Mouse (Mus musculus): Measurements from ENCODE around the gene Plekhm1. TPM values are rescaled to one million over a fixed set of nuclear protein-coding genes. Genes with fewer than 3 reads are reported as not detected.

The Plekhm1 gene
- polyA plus RNA-seq, 1 experiment, result 16.5 TPM

DNA sequence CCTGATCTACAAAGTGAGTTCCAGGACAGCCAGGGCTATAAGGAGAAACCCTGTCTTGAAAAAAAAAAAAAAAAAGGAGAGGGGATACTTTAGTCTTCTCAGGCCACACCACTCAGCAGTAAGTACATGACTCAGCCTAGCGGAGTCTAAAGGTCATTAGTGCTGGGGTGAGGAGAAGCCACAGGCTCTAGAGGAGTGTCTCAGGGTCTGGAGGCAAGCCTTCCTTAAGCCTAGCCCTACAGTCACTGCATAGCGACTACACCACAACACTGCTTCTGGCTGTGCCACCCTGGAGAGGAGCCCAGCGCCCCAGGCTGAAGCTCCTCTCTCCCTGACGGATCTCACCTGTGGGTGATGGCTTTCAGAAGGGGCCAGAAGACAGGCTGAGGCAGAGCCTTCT lies 15.8 kb downstream of the Plekhm1 start:
- no peak overlapping the region for H3K27ac ChIP-seq (ENCODE audit: insufficient read depth, low read length)
- no peaks in the 10 kb centered on the region for H3K4me1 ChIP-seq (ENCODE audit: control insufficient read depth, insufficient read depth, low read length)
- TF ChIP-seq CTCF (IDR thresholded peaks at IDR 0.05; ENCODE audit: extremely low read depth, insufficient read depth, low read length) (no peak), POLR2A (IDR thresholded peaks at IDR 0.05; ENCODE audit: extremely low read depth, insufficient read depth, low read length) (no peak)
- H3K4me3 ChIP-seq (ENCODE audit: insufficient read depth, low read length), result no peak overlapping the region

- Histone ChIP-seq H3K4me3 (ENCODE audit: insufficient read depth, low read length) (no peak overlapping the region), H3K27ac (ENCODE audit: insufficient read depth, low read length) (no peak overlapping the region), H3K4me1 (ENCODE audit: control insufficient read depth, insufficient read depth, low read length) (no peaks in the 10 kb centered on the region)
- TF ChIP-seq POLR2A (IDR thresholded peaks at IDR 0.05; ENCODE audit: extremely low read depth, insufficient read depth, low read length) (no peak), CTCF (IDR thresholded peaks at IDR 0.05; ENCODE audit: extremely low read depth, insufficient read depth, low read length) (no peak)
Measured at GRCm38 (mm10) chr11:103396236-103396635, 16.3 kb downstream of the Plekhm1 start.

DNA sequence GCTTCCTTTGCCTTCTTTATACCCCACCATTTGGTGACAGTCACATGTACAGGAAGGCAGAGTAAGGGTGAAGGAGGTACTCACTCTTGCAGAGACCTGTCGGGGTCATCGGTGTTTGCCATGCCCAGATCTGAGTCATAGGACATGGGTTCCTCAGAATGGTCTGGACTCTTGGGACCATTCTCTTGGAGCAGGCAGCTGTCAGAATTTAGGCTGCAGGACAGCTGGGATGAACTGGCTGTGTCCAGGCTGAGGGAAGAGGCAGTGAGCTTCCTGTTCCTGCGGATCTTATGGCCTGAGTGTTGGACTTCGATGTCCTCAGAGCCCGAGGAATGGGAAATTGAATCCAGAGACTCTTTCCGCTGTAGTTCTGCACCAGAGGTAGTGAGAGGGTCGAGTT lies 17.9 kb downstream of the Plekhm1 start:
- Histone ChIP-seq H3K4me1 (ENCODE audit: control insufficient read depth, insufficient read depth, low read length) (no peaks in the 10 kb centered on the region), H3K27ac (ENCODE audit: insufficient read depth, low read length) (no peak overlapping the region), H3K4me3 (ENCODE audit: insufficient read depth, low read length) (no peak overlapping the region)
- TF ChIP-seq POLR2A (IDR thresholded peaks at IDR 0.05; ENCODE audit: extremely low read depth, insufficient read depth, low read length) (no peak), CTCF (IDR thresholded peaks at IDR 0.05; ENCODE audit: extremely low read depth, insufficient read depth, low read length) (no peak)

DNA sequence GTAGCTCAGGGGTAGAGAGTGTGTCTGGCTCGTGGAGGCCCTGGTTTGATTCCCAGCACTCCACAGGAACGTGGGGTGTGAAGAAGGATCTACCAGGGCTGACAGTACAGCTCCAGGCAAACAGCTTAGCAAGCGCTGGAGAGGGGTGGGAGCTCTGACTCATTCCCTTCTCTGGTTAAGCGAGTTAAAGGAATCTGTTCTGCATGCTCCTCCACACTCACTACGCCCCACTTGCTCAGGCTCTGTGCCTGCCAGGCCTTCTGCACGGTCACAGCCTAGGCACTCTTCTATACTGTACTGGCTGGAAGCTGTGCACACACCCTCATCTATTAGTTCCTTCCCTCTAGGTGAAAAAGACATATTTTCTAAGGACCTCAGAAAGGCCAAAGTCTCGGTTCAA lies 18.5 kb downstream of the Plekhm1 start:
- Histone ChIP-seq H3K4me1 (ENCODE audit: control insufficient read depth, insufficient read depth, low read length) (no peaks in the 10 kb centered on the region), H3K4me3 (ENCODE audit: insufficient read depth, low read length) (no peak overlapping the region), H3K27ac (ENCODE audit: insufficient read depth, low read length) (no peak overlapping the region)
- TF ChIP-seq CTCF (IDR thresholded peaks at IDR 0.05; ENCODE audit: extremely low read depth, insufficient read depth, low read length) (no peak), POLR2A (IDR thresholded peaks at IDR 0.05; ENCODE audit: extremely low read depth, insufficient read depth, low read length) (no peak)

DNA sequence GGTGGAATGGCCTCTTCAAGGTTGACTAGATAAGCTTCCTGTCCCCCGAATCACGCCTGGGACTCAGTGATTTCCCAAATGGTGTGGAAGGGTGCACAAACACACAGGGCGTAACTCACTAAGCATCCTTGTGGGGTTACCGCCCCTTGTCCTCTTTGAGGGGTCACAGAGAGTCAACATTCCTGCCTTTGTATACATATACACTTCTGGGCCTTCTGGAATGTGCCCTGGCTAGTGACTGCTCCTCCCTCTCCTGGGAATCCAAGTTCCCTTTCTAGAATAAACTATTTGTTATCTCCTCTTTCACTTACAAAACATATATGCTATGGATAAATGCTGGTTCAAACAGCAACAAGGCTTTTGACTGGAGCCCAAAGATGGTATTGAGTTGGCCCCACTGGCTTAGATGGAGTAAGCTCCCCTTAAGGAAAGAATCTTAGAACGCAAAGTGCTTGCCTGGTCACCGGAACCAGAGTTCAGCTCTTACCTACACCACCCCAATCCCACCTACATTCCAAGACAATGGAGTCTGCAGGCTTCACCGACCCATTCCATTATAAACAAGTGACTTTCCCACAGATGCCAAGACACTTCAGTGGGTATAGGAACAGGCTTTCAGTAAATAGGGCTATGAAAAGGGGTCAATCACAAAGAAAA lies 24.5 kb downstream of the Plekhm1 start:
- TF ChIP-seq POLR2A (IDR thresholded peaks at IDR 0.05; ENCODE audit: extremely low read depth, insufficient read depth, low read length), result no peak
- no peak for TF ChIP-seq CTCF (IDR thresholded peaks at IDR 0.05; ENCODE audit: extremely low read depth, insufficient read depth, low read length)
- peaks cover 3% of the 10 kb centered on the region; the same call in 1 of the 2 replicates for H3K4me1 ChIP-seq (ENCODE audit: control insufficient read depth, insufficient read depth, low read length)
- no peak overlapping the region for H3K27ac ChIP-seq (ENCODE audit: insufficient read depth, low read length)
- H3K4me3 ChIP-seq (ENCODE audit: insufficient read depth, low read length), result no peak overlapping the region

DNA sequence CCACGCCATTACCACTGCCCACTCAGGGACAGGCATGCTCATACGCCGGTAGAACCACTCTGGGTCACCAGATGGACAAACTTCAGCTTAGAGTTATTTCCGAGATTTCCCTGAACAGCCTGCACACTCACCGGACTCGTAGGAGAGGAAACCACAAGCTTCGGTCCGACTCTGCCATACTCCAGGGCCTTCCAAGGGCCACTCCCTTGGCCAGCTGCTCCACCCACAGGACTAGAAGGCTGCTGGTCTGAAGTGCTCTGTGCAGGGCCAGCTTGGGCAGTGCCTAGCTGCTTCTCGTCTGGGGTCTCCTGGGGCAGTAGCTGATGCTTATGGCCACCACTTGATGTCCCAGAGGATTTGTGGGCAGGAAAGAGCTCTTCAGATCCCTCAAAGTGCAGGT lies 25.7 kb downstream of the Plekhm1 start:
- TF ChIP-seq CTCF (IDR thresholded peaks at IDR 0.05; ENCODE audit: extremely low read depth, insufficient read depth, low read length) (no peak), POLR2A (IDR thresholded peaks at IDR 0.05; ENCODE audit: extremely low read depth, insufficient read depth, low read length) (no peak)
- Histone ChIP-seq H3K27ac (ENCODE audit: insufficient read depth, low read length) (no peak overlapping the region), H3K4me3 (ENCODE audit: insufficient read depth, low read length) (no peak overlapping the region), H3K4me1 (ENCODE audit: control insufficient read depth, insufficient read depth, low read length) (peaks cover 6% of the 10 kb centered on the region)

GRCm38 (mm10) chr11:103381956-103382613 lies 30.4 kb downstream of the Plekhm1 start:
- no peak overlapping the region for H3K4me3 ChIP-seq (ENCODE audit: insufficient read depth, low read length)
- TF ChIP-seq POLR2A (IDR thresholded peaks at IDR 0.05; ENCODE audit: extremely low read depth, insufficient read depth, low read length), result no peak
- no peak for TF ChIP-seq CTCF (IDR thresholded peaks at IDR 0.05; ENCODE audit: extremely low read depth, insufficient read depth, low read length)
- H3K27ac ChIP-seq (ENCODE audit: insufficient read depth, low read length), result 0 out of 2 replicates have a peak overlapping the region, but pooled peaks have one; percentile 12

DNA sequence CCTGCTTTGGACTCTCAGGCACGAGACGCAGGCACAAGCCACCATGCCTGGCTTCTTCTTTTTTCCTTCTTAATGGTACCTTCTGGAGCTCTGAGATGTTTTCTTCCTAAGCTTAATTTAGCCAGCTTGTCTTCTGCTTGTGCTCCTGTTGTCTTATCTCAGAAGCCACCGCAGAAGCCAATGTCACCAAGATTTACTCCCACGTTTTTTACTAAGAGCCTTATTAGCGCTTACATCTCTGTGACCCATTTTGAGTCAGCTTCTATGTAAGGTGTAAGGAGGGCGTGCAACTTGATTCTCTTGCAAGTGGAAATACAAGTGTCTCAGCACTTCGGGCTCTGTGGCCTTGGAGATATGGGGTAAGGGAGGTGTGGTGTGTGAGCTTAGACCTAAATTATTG lies 31.0 kb downstream of the Plekhm1 start:
- no peak for TF ChIP-seq CTCF (IDR thresholded peaks at IDR 0.05; ENCODE audit: extremely low read depth, insufficient read depth, low read length)
- TF ChIP-seq POLR2A (IDR thresholded peaks at IDR 0.05; ENCODE audit: extremely low read depth, insufficient read depth, low read length), result no peak
- 0 out of 2 replicates have a peak overlapping the region, but pooled peaks have one; percentile 12 for H3K27ac ChIP-seq (ENCODE audit: insufficient read depth, low read length)
- H3K4me3 ChIP-seq (ENCODE audit: insufficient read depth, low read length), result no peak overlapping the region
- peaks cover 10% of the 10 kb centered on the region for H3K4me1 ChIP-seq (ENCODE audit: control insufficient read depth, insufficient read depth, low read length)

More at GRCm38 (mm10) chr11:103381956-103382613, 30.4 kb downstream of the Plekhm1 start:
- H3K4me1 ChIP-seq (ENCODE audit: control insufficient read depth, insufficient read depth, low read length), result peaks cover 10% of the 10 kb centered on the region

DNA sequence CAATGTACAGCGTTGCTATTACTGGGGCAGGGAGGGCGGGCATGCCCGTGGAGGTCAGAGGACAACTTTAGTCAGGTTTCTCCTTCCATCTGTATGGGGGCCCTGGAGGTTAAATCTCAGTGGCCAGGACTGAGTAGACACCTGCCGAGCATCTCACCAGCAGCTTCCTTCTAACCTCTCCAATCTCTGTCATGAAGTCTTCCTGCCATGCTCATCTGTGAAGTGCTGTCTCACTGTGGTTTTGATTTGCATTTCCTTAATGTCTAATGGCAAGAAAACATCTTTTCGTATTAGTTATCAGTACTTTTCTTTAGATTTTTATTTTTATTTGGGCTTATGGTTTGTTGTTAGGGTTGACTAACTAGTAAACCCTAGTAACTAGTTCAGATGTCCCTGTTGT lies 32.0 kb downstream of the Plekhm1 start:
- Histone ChIP-seq H3K4me3 (ENCODE audit: insufficient read depth, low read length) (no peak overlapping the region), H3K4me1 (ENCODE audit: control insufficient read depth, insufficient read depth, low read length) (peaks cover 10% of the 10 kb centered on the region), H3K27ac (ENCODE audit: insufficient read depth, low read length) (no peak overlapping the region)
- TF ChIP-seq POLR2A (IDR thresholded peaks at IDR 0.05; ENCODE audit: extremely low read depth, insufficient read depth, low read length) (no peak), CTCF (IDR thresholded peaks at IDR 0.05; ENCODE audit: extremely low read depth, insufficient read depth, low read length) (no peak)

- TF ChIP-seq POLR2A (IDR thresholded peaks at IDR 0.05; ENCODE audit: extremely low read depth, insufficient read depth, low read length), result no peak
- no peak for TF ChIP-seq CTCF (IDR thresholded peaks at IDR 0.05; ENCODE audit: extremely low read depth, insufficient read depth, low read length)
- Histone ChIP-seq H3K4me3 (ENCODE audit: insufficient read depth, low read length) (no peak overlapping the region), H3K27ac (ENCODE audit: insufficient read depth, low read length) (no peak overlapping the region), H3K4me1 (ENCODE audit: control insufficient read depth, insufficient read depth, low read length) (peaks cover 9% of the 10 kb centered on the region)
Measured at GRCm38 (mm10) chr11:103378341-103378740, 34.1 kb downstream of the Plekhm1 start.
